Mouse (Mus musculus): ENCODE data around the gene Tcf7l2. TPM values are rescaled to one million over a fixed set of nuclear protein-coding genes. Genes with fewer than 3 reads are reported as not detected.

Tcf7l2 gene
- 10 to 100 TPM; 12.2 to 13.1 TPM for total RNA-seq (2021)

DNA sequence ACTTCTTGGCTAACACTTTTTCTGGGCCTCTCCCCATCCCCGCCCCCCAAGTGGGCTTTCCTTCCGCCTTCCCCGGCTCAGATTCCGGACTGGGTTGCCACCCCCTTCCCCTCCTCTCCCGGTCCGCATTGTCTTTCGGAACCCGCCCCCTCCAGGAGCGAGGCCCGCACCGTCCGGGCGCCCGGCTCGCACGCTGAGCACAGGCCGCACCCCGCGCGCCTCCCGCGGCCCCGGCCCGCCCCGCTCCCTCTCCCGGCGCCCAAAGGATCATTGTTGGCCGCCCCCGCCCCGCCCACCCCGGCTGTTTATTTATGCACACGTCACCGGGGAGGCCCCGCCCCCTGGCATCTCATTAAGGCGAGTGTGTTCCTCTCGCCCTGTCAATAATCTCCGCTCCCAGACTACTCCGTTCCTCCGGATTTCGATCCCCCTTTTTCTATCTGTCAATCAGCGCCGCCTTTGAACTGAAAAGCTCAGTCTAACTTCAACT lies at the start of gene Tcf7l2:
Tcf7l2 (plus strand) TSS at position 382 of the 490 bp plus-strand sequence.
- peak; percentile 63 to 66 for DNase-seq

DNA sequence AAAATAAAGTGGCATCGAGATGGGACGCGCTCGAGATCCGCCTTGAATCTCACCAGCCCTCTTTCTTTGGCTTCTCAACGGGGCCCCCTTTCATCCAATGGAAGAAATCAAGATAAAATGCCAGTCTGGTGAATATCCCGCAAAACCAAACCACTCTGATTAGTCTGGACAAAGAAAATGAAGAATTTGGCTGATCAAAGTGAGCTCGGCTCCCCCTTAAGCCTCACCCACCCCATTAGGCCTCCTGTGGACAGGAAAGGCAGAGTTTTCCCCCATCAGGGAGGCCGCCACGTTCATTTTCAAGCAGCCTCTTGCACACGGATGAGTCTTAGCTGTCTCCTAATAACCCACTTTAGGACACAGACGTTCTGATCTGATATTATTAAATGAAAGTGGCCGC lies 47.0 kb upstream of the Tcf7l2 start:
- DNase-seq, result no peak

DNA sequence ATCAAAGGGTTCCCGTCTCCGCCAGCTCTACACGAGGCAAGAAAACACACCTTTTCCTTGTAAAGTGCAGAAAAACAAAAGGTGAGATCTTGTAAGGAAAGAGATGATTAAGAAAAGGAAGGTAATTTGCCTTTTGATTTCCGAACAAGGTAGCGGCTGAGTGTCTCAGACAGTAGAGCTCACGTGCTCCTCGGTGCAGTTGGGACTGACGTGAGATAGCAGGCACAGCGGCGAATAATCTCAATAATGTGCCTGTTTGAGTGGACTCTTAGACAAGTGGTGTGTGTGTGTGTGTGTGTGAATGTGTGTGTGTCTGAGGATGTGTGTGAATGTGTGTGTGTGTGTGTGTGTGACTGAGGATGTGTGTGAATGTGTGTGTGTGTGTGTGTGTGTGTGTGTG lies 46.2 kb upstream of the Tcf7l2 start:
- no peak for DNase-seq

DNA sequence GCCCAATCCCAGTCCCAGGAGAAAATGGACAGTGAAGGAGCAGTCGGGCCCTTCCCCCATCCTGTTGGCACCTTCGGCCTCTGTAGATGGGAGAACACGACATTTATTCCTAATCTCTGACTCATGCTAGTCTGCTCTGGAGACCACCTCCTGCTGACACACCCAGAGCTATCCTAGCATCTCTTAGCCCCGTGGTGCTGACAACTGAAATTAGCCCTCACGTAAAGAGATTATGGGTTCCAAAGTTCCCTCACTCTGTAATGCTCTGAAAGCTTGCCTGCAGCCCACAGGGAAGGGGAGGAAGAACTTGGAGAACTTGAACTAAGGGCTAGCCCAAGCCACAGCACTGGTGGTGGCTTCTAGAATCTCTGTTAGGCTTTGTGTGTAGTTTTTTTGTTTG lies 42.7 kb upstream of the Tcf7l2 start:
- DNase-seq, result no peak

DNA sequence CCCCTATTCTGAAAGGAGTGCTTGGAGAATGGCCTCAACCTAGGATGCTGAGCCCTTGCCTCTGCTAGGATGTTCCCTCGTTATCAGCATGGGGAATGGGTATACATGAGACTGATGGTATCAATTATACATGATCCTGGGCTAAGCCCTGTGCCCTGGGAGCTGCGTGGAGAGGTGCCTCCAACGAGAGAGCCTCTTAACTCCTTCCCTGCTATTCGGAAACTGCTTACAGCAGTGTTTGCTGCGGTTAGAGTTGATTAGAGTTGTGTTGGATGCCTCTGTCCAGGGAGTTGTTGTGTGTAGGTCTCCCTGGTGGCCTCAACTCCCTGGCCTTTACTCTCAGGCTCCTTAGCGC lies 41.4 kb upstream of the Tcf7l2 start:
- no peak for DNase-seq

DNA sequence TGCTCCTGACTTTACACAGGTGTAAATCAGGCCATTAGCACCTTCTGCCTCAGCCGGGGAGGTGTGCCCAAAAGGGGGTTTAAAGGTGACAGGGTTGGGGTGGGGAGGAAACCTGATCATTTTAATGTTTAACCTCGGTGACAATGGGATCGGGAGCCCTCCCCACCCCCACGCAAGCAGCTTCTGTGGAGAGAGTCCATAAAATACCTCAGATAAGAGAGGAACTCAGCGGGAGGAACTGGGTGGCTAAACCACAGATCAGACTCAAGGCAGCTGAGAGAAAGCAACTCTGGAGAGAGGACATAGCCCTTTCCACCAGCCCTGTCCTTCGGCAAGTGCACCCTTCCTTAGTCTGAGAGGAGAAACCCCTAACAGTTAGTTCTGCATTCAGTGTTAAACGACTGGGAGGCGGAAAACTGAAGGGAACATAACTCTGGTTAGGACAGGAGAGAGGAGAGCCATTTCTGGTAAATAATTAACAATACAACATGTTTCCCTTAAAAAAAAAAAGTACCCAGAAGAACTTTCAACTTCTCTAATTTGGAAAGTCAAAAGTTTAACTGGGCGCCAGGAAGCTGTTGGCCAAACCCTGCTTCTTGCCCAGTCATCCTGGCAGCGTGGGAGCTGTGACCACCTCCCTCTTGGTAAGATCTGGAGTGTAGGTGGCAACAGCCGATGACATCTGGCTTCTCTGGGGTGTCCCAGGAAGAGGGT lies 40.9 kb upstream of the Tcf7l2 start:
- DNase-seq, result no peak

DNA sequence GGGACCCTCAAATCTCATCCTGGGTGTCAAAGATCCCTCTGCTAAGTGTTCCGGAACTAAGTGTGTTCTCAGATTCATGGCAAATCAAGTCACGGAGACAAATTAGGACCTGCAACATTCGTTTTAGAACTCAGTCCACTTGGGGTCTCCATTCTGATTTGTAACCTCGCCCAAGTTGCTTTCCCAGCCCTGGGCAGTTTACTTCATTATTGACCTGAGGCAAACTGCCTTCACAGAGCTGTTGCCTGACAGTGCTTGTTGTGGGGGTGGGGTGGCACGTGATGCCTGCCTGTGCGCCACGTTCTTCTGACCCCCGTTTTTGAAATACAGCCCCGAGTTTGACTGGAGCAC lies 40.4 kb upstream of the Tcf7l2 start:
- DNase-seq, result no peak

DNA sequence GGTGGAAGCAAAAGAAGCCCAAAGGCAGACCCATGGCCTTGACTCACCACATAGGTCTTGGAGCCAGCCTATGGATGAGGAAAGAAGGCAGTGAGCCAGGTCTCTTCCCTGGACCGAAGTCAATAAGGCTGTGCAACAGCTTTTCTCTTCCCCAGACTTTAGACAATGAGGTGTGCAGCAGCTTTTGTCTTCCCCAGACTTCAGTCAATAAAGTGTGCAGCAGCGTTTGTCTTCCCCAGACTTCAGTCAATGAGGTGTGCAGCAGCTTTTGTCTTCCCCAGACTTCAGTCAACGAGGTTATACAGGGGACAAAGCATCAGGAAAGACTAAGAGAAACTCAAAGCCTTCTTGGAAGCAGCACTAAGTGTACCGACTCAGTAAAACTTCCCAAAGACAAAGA lies 39.5 kb upstream of the Tcf7l2 start:
- DNase-seq, result no peak

DNA sequence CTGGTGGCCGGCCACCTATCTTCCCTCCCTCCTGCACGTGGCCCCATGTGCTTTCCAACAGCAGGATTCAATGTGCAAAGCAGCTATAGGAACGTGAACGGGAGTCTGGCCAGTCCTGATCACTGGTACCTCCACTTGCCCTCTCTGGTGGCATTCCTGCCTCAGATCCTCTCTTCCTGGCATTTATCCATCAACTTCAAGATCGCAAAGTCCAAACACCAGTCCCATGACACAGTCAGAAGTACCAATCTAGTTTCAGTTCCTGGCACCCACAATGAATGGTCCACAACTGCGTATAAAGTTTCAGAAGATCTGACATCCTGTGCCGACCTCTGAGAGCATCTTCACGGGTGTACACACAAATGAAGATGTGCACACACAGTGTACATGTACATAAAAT lies 38.9 kb upstream of the Tcf7l2 start:
- DNase-seq, result no peak

DNA sequence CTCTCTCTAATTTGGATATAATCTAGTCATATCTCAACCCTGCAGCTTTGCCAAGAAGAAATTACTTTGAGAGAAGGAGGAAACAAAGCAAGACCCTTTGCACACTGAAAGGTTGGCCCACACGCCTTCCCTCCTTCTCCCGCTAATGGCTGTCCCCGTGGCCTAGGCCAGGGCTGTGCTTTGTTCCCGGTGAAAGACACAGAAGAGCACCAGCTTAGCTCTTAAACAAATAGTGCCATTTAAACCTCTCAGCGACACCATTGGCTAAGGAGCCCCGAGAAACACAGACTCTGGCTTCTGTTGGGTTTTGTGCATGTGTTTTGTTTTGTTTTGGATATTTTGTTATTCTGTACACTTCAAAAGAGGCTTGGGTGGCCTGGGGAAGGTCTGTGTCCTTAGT lies 37.5 kb upstream of the Tcf7l2 start:
- no peak for DNase-seq

DNA sequence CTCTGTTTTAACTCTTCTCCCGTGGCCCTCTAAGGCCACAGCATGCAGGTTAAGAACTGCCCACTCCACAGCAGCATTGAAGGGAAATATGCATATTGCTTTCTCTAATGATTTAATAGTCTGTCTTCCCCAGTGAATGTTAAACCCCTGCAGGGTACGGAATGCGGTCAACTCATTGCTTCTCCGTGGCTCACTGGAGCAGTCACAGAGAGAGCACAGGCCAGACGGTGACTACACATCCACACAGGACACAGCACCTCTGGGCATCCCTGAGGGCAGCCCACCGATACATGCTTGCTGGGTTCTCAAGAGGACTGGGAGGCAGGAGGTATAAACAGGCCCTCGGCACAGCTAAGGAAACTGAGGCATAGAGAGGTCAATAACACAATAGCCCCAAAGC lies 35.3 kb upstream of the Tcf7l2 start:
- no peak for DNase-seq

DNA sequence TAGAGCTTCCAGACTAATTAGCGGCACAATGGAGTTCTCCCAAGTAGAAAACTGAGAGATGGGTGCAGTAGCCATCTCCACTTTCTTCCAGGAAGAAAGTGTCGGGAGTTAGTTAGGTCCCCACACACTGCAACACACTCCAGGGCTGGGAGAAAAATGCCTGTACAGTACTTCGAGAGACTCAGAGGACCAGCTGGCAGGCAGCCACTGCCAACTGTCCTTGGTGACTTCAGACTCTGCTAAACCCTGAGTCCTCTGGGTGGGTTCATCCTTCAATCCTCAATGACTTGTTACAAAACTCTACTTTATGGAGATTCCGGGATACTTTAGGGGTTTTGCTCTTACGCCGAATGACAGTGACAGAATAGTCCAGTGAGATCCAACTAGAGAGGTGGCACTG lies 34.8 kb upstream of the Tcf7l2 start:
- no peak for DNase-seq

DNA sequence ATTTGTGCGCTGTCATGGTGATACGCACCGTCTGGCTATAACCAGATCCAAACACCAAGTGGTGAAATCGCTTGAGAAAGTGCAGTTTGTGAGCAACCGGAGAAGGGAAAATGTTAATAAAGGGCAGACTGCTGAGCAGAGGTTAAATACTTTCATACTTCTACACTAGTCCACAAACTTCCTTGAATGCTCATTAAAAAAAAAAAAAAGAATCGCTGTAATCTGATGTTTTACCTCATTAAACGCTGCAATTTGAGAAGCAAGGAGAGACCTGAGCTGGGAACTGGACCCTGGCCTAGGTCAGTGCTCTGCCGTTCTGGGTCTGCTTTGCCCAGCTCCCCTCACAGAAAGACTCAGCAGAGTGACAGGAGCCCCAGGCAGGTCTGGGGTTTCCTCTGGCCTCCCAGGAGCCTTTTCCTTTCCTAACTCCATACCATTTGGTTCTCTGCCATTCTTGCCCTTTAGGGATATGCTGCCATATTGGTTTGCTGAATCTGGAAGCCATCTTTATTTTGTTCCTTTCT lies 33.5 kb upstream of the Tcf7l2 start:
- no peak for DNase-seq

DNA sequence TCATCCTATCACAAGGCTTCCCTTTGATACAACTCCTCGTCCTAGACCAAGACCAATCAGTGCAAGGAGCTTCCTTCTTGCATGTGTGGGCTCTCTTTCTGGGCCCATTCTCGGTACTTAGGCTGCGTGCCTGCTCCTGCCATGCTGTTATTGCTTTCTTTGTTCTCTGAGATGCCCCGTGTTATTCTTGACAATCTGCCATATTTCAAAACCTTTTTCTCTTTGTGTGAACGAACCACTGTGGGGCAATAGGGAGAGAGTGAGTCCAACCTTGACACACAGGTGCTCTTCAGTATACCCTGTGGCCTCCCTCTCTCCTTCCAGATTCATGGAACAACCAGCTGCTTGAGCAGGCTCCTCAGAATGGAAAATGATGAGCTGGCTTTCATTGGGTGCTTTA lies 30.8 kb upstream of the Tcf7l2 start:
- no peak for DNase-seq

DNA sequence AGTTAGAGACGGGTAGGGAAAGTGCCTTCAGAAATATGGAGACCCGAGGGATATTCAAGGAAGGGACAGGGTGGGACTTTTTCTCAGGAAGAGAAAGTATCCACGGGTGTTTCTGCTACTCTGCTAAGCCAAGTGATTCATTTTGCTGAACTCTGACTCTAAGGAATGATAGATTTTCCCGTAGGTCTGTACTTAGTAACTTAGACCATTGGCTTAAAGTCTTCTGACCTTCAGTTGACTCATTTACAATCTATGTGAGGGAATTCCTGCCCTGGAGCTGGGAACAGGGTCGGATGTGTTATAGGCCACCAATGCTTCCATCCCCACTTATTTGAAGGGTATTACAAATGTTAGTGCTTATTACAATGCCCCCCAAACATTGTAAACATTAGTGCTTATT lies 29.9 kb upstream of the Tcf7l2 start:
- DNase-seq, result no peak

DNA sequence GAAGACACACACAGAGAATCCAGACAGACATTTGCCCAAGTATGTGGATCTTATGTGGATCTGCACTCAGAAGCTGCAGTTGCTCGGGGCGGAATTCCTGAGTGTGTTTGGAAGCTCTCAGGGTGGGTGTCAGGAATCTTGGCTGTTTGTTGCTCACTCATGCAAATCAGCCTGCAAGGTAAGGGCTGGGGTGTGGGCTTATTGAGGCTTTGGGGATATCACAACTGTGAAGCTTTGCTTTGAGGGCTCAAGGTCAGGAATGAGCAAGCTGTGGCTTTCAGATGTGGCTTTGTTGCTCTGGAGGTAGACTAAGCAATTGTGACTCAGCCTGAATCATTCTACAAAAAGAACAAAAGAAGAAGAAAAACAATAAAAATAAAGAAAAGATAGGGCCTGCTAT lies 28.9 kb upstream of the Tcf7l2 start:
- DNase-seq, result no peak

DNA sequence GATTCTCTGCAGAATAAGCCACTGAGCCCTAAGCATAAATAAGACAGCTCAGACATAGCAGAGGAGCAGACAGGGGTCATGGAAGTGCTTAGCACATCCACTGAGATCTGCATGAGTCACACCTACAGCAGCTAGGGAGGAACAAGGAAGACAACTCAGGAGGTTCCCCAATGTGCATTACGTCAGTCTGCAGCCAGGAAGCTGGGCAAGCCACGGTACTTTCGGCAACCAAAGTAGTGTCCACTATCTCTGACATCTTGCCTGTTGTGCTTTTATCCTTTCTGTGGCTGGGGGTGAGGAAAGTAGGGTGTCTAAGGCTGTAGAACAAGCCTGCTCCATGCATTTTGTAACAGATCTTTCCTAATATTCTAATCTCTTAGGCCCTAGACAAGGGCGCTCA lies 27.6 kb upstream of the Tcf7l2 start:
- no peak for DNase-seq

DNA sequence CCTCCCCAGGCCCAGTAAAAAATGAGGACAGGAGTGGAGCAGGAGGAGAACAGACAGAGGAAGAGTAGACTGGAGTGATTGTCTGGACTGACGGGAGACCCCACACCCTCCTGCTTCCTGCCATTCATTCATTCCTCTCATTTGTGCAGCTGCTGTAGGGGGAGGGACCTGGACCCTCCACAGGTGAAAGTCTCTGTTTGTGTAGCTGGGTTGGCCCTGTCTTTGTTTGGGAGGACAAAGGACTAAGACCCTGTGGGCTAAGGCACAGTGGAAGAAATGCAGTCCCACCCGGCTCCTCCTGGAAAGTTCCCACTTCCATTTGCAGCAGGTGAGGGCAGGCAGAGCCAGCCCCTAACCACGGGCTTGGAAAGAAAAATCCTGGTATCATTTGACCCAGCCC lies 27.0 kb upstream of the Tcf7l2 start:
- DNase-seq, result no peak

DNA sequence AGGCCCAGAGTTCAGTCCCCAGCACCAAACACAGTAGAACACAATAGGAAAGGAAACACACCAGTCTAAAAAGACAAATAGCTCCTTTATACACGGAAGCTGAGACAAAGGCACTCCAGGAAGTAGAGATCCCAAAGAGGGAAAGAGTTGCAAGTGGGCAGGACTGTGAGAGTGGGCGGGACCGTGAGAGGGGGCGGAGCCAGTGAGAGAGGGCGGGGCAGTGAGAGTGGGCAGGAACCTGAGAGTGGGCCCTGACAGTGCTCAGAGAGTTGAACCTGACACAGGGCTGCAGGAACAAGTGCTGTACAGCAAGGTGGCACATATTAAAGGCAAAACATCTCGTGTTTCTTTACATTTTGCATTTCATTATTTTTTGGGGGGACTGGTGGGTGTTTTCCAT lies 22.5 kb upstream of the Tcf7l2 start:
- no peak for DNase-seq

DNA sequence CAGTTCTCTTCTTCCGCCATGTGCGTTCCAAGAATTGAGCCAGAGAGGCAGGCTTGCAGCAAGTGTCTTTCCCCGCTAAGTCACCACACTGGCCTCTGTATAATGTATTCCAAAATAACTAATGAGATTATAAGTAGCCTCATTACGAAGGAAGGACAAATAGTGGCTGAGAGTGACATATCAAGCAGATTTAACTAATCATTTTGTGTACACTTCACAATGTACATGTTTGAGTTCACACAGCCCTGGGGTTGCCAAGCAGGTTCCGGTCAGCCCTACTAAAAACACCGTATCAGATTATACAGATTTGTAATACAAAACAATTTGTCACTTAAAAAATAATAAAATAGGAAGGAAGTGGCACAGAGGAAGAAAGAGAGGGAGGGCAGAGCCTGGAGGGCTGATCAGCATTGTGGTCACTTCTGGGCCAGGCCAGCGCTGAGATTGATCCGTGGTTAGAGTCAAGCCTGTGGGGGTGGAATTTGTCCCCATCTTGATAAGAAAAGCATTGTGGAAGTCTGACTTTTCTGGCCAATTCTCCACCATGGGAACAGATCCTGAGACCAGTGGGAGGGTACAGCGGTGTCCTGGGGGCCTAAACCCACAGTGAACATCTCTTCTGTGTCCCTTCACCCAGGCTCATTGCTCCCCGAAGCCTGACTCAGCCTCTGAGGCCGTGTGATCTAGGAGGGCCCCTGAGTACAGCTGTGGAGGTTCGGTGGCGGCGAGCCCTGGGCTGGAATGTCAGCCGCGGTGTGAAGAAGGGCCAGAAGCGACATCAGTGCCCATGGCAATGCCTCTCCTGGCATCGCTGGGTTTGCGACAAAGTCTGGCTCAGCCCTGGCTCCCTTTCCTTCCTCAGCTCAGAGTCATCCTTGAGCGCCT lies 21.9 kb upstream of the Tcf7l2 start:
- no peak for DNase-seq

DNA sequence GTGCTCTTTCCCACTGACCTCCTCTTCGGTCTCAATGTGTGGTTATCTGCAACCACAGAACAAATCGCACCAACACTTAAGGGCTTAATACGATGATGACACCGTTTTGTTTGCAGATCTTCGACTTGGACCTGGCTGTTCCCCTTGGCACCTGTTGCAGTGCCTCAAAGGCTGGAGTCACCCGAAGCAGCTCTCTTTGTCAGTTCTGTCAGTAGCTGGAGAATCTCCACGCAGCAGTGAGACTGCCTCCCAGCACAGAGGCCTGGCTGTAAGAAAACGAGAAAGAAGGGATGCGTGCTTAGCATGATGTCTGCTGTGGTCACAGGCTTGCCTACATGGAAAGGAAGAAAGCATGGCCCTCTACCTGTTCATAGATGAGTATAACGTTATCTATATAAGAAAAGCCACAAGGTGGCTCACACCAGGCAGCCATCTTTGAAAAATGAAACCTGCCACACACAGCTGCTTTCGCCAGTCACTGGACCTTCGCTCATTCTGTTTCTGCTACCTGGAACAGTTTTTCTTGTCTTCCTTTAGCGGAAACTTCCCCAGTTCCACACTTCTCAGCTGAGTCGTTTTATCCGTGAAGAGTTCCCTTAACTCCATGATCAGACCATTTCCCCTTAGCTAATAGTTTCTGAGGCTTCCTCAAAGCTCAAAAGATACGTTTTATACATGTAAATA lies 21.1 kb upstream of the Tcf7l2 start:
- no peak for DNase-seq

DNA sequence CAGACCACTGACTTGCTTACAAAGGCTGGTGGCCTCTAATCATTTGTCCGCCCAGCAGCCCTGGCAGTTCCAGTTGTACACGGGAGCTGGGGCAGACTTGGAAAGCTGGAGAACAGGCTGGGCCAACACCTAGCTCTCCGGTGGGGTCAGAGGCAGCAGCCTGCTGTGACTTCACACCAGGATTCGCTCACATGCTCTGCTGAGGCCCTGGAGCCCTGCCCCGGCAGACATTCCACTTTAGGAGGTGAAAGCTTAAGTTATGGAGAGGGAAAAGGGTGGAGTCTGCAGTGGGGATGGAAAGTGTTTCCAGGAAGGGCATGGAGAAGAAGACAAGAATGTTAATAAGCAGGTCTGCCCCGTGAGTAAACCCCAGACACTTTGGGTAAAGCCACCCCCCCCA lies 19.2 kb upstream of the Tcf7l2 start:
- DNase-seq, result no peak

DNA sequence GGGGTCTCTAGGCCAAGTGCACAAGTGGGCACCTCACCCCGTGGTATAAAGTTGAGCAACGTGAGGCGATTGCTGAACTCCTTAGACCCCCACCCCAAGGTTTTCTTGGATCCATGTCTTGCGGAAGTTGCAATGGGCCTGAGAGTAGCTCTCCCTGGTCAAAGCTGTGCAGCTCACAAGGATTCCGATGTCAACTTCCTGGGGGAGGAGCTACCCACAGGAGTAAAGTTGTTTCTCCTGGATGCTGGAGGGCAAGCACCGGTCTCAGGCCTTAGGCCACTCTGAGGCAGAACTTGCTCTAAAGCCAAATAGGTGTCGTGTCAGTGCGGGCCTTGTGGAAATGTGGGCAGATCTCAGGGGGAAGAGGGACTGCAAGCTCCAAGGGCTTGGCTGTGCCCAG lies 12.2 kb upstream of the Tcf7l2 start:
- no peak for DNase-seq
